Mouse (Mus musculus) forebrain, embryonic 14.5 days (tissue): Measurements from ENCODE around the gene Itpkc. TPM values are rescaled to one million over a fixed set of nuclear protein-coding genes. Genes with fewer than 3 reads are reported as not detected.

Experiments
- ATAC-seq: fragments of 200-750 bp; cut with Nextera tagmentation; 2 replicates; pipeline ENCODE4 v1.8.0; 2017; ENCODE audit warnings: mild to moderate bottlenecking, moderate library complexity
- DNase-seq: peaks from one replicate; pipeline ENCODE4 v3.0.0-alpha.2; 2015; ENCODE audit warnings: low spot score
- H3K27ac ChIP-seq: fragments of 300-500 bp; sonication (generic); 2 replicates; pipeline ENCODE4 v1.5.1; 2014; ENCODE audit warnings: low read depth, mild to moderate bottlenecking, control low read depth, low read length, moderate library complexity
- H3K27me3 ChIP-seq: fragments of 300-500 bp; sonication (generic); replicated peaks from 2 replicates; pipeline ENCODE4 v1.6.1; 2014; ENCODE audit warnings: low read length, control low read depth, mixed read lengths; ENCODE audit not compliant: control insufficient read depth, insufficient read depth
- H3K36me3 ChIP-seq: fragments of 300-500 bp; sonication (generic); 2 replicates; pipeline ENCODE4 v1.6.1; 2014; ENCODE audit warnings: low read length, control low read depth; ENCODE audit not compliant: control insufficient read depth, insufficient read depth
- H3K4me1 ChIP-seq: fragments of 300-500 bp; sonication (generic); 2 replicates; pipeline ENCODE4 v1.6.1; 2014; ENCODE audit warnings: antibody characterized with exemption, low read length, control low read depth; ENCODE audit not compliant: control insufficient read depth, insufficient read depth
- H3K4me2 ChIP-seq: fragments of 300-500 bp; sonication (generic); 2 replicates; pipeline ENCODE4 v1.6.1; 2014; ENCODE audit warnings: mild to moderate bottlenecking, control low read depth, low read length
- H3K4me3 ChIP-seq: fragments of 300-500 bp; sonication (generic); 2 replicates; pipeline ENCODE4 v1.5.1; 2014; ENCODE audit warnings: low read depth, low read length, control low read depth
- H3K9ac ChIP-seq: fragments of 300-500 bp; sonication (generic); 2 replicates; pipeline ENCODE4 v1.6.1; 2014; ENCODE audit warnings: mild to moderate bottlenecking, low read length, control low read depth, moderate library complexity
- H3K9me3 ChIP-seq: fragments of 300-500 bp; sonication (generic); replicated peaks from 2 replicates; pipeline ENCODE4 v1.6.1; 2016; ENCODE audit warnings: low read length, control low read depth, mixed read lengths; ENCODE audit not compliant: control insufficient read depth
- WGBS: fragments of 180-500 bp; shearing (Covaris S2); extraction: QIAGEN DNeasy Blood & Tissue Kit; methylation state at CpG from one replicate; pipeline ENCODE4 v1.1.7; 2014; 5-methylcytosine and 5-hydroxymethylcytosine counted together
- polyA plus RNA-seq: library from polyadenylated mRNA; unstranded; fragments of >200 nt; fragmentation: Nextera tagmentation; extraction: Ambion mirVana; gene quantifications from 2 replicates; pipeline ENCODE4 v1.2.1, GENCODE M21; 2014

Itpkc gene
- polyA plus RNA-seq, 1 experiment from 2014 or later: 4.4 TPM

DNA sequence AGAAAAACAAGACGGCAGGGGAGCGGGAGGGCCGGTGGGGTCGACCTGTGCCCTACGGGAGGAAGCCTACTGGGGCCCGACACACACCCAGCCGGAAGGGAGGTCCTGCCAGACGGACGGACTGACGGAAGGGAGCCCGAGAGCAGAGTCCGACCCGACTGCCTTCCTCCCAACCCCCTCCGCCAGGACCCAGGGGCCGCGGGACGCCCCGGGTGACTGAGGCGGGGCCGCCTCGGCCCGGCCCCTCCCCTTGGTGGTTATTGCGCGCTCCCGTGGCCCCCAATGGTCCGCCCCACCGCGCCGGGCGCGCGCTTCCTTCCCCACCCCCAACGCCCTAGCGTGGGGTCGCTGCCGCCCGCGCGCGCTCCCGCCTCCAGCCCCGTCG is 62.2 kb downstream of the Itpkc start:
- Histone ChIP-seq H3K4me2 (peak overlapping the region; percentile 78), H3K36me3 (peaks cover 36% of the 10 kb centered on the region), H3K9me3 (no peaks in the 10 kb centered on the region), H3K4me1 (peaks cover 40% of the 10 kb centered on the region), H3K27me3 (no peaks in the 10 kb centered on the region), H3K4me3 (peak overlapping the region; percentile 72), H3K27ac (peak overlapping the region; percentile 98), H3K9ac (peak overlapping the region; percentile 90)
- WGBS: under 1% methylated on average over 28 of the region's 43 CpGs
- DNase-seq: peak; percentile 85
- peak; percentile 76 for ATAC-seq

GRCm38 (mm10) chr7:27165696-27166095 is 62.8 kb downstream of the Itpkc start:
- WGBS: 4% methylated on average over 8 of the region's 8 CpGs
- Histone ChIP-seq H3K4me2 (peak overlapping the region; percentile 78), H3K36me3 (peaks cover 37% of the 10 kb centered on the region), H3K9me3 (no peaks in the 10 kb centered on the region), H3K27ac (peak overlapping the region; percentile 98), H3K4me3 (peak overlapping the region; percentile 72), H3K27me3 (no peaks in the 10 kb centered on the region), H3K4me1 (peaks cover 40% of the 10 kb centered on the region), H3K9ac (peak overlapping the region; percentile 90)
- ATAC-seq (no peak), DNase-seq (no peak)

DNA sequence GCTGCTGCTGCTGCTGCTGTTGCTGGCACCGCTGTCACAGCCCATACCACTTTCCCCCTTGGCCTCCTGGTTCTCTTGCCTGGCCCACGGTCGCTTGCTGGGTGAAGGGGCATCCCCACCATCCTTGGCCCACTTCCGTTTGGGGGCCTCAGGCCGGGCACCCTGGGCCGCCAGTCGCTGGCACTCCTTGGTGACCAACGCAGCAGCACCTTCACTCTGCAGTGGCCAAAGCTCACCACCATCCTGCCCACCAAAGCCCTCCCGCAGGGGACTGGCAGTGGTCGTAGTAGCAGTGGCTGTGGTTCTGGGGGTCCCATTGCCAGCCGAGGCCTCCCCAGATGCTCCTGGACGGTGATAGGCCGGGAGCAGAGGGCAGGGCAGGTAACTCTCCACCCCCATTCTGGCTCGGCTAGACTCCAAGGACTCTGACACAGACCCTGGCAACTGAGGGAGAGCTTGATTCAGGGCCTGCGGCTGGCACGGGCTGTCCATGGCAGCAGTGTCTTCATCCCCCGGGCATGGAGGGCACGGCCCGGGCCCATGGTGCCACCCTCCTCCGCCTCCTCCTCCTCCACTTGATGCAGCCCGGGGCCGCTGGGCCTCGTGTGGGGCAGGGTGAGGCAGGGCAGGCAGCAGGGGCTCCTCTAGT is 63.3 kb downstream of the Itpkc start:
- 72% methylated on average over 19 of the region's 23 CpGs for WGBS
- peaks cover 43% of the 10 kb centered on the region for H3K4me1 ChIP-seq
- ATAC-seq: no peak

GRCm38 (mm10) chr7:27164112-27164947 is 64.1 kb downstream of the Itpkc start:
- no peak for ATAC-seq
- H3K4me3 ChIP-seq: peak overlapping the region; percentile 72
- no peak for DNase-seq

More for the DNA sequence above, 63.3 kb downstream of the Itpkc start:
- Histone ChIP-seq H3K4me3 (peak overlapping the region; percentile 72), H3K27me3 (no peaks in the 10 kb centered on the region), H3K4me2 (peak overlapping the region; percentile 78), H3K9ac (peak overlapping the region; percentile 90), H3K9me3 (no peaks in the 10 kb centered on the region), H3K27ac (no peak overlapping the region), H3K36me3 (peaks cover 42% of the 10 kb centered on the region)
- DNase-seq: no peak

GRCm38 (mm10) chr7:27163450-27163805 is 65.0 kb downstream of the Itpkc start:
- DNase-seq (no peak), ATAC-seq (no peak)
- H3K36me3 ChIP-seq: peaks cover 56% of the 10 kb centered on the region
- peaks cover 44% of the 10 kb centered on the region for H3K4me1 ChIP-seq
- 92% methylated on average over 5 of the region's 5 CpGs for WGBS
- no peaks in the 10 kb centered on the region for H3K27me3 ChIP-seq
- H3K9ac ChIP-seq: peak overlapping the region; percentile 49; the same call in 1 of the 2 replicates
- H3K4me2 ChIP-seq: peak overlapping the region; percentile 78
- H3K4me3 ChIP-seq: no peak overlapping the region
- H3K27ac ChIP-seq: no peak overlapping the region
- no peaks in the 10 kb centered on the region for H3K9me3 ChIP-seq

More at GRCm38 (mm10) chr7:27164112-27164947, 64.1 kb downstream of the Itpkc start:
- peak overlapping the region; percentile 78 for H3K4me2 ChIP-seq
- H3K36me3 ChIP-seq: peaks cover 47% of the 10 kb centered on the region
- no peaks in the 10 kb centered on the region for H3K9me3 ChIP-seq
- no peak overlapping the region for H3K27ac ChIP-seq
- no peaks in the 10 kb centered on the region for H3K27me3 ChIP-seq
- peak overlapping the region; percentile 49 for H3K9ac ChIP-seq
- 87% methylated on average over 33 of the region's 33 CpGs for WGBS
- H3K4me1 ChIP-seq: peaks cover 44% of the 10 kb centered on the region

GRCm38 (mm10) chr7:27162780-27163449 is 65.5 kb downstream of the Itpkc start:
- no peak overlapping the region for H3K27ac ChIP-seq
- H3K4me1 ChIP-seq: peaks cover 44% of the 10 kb centered on the region
- peak overlapping the region; percentile 49 for H3K9ac ChIP-seq
- DNase-seq (no peak), ATAC-seq (no peak)
- WGBS: 87% methylated on average over 5 of the region's 5 CpGs
- peaks cover 61% of the 10 kb centered on the region for H3K36me3 ChIP-seq
- H3K4me2 ChIP-seq: peak overlapping the region; percentile 78
- H3K27me3 ChIP-seq: no peaks in the 10 kb centered on the region
- H3K9me3 ChIP-seq: no peaks in the 10 kb centered on the region
- no peak overlapping the region for H3K4me3 ChIP-seq

DNA sequence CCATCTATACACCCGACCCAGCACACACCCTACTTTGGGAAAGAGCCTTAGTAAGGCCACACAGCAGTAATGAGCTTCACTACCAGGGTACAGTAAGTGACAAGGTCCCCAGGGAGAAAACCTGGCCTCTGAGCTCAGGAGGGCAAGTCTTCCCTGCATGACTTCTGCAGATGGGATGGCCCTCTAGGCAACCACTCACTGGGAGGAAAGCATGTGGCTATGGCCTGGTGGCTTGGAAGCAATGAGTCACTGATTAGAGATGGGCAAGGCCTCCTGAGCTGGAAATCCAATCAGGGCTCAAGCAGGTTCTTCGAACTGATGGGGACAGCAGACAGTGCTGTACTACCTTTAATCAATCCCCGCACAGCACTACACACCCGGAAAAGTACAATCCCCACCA is 66.7 kb downstream of the Itpkc start:
- Histone ChIP-seq H3K36me3 (peaks cover 70% of the 10 kb centered on the region), H3K4me3 (no peak overlapping the region), H3K9me3 (no peaks in the 10 kb centered on the region), H3K4me1 (peaks cover 38% of the 10 kb centered on the region), H3K27me3 (no peaks in the 10 kb centered on the region), H3K4me2 (no peak overlapping the region), H3K9ac (0 out of 2 replicates have a peak overlapping the region, but pooled peaks have one; percentile 17), H3K27ac (no peak overlapping the region)
- DNase-seq: no peak
- WGBS: 90% methylated on average over 4 of the region's 4 CpGs
- no peak for ATAC-seq

DNA sequence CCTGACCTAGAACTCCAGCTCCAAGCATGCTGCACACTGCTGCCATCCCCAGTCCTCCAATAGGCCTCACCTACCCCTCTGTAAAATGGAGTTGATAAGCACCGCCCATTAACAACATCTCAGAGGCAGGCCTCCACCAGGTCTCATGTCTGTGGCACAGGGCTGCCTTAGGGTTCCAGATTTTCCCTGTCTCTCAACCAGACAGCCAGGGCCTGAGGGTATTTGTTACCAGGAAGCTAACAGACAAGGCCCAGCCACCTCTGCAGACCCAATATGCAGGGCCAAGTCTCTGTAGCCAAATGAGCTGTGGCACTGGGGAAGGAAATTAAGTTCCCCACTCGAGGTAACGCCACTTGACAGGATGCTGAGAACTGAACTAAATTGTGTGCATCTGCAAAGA is 67.5 kb downstream of the Itpkc start:
- Histone ChIP-seq H3K4me3 (no peak overlapping the region), H3K27me3 (no peaks in the 10 kb centered on the region), H3K27ac (no peak overlapping the region), H3K9me3 (no peaks in the 10 kb centered on the region), H3K4me2 (no peak overlapping the region), H3K4me1 (peaks cover 38% of the 10 kb centered on the region), H3K36me3 (peaks cover 70% of the 10 kb centered on the region), H3K9ac (no peak overlapping the region)
- no peak for DNase-seq
- whole genome bisulfite sequencing: 85% methylated on average over 3 of the region's 3 CpGs
- no peak for ATAC-seq
